Mouse (Mus musculus) embryonic fibroblast, embryonic 13.5 days (primary cell): ENCODE results near the gene Mypop.

Experiments used
- CTCF ChIP-seq: IDR thresholded peaks from 2 replicates; pipeline ENCODE4 v1.5.1; 2011; ENCODE audit warnings: mild to moderate bottlenecking, control low read depth, low read length, moderate library complexity, borderline replicate concordance; ENCODE audit not compliant: insufficient read depth
- POLR2A ChIP-seq: IDR thresholded peaks from 2 replicates; pipeline ENCODE4 v1.6.1; 2011; ENCODE audit warnings: low read depth, mild to moderate bottlenecking, control low read depth, low read length, moderate library complexity

GRCm38 (mm10) chr7:19017909-19018308 lies 26.9 kb downstream of the Mypop start:
- TF ChIP-seq CTCF (no peak), POLR2A (no peak)
